Mouse (Mus musculus) ES-Bruce4 (cell line): Measurements from ENCODE around the gene Wdfy3. TPM values are rescaled to one million over a fixed set of nuclear protein-coding genes. Genes with fewer than 3 reads are reported as not detected.

ENCODE experiments used
- H3K27ac ChIP-seq: 2 replicates; pipeline ENCODE4 v1.5.1; 2012; ENCODE audit warnings: low read length, inconsistent platforms; ENCODE audit not compliant: insufficient read depth
- H3K27me3 ChIP-seq: 2 replicates; pipeline ENCODE4 v1.6.1; 2012; ENCODE audit warnings: mild to moderate bottlenecking, low read length, inconsistent platforms; ENCODE audit not compliant: control insufficient read depth, poor library complexity, insufficient read depth, severe bottlenecking
- H3K36me3 ChIP-seq: 2 replicates; pipeline ENCODE4 v1.6.1; 2012; ENCODE audit warnings: inconsistent platforms, mild to moderate bottlenecking, low read length, moderate library complexity; ENCODE audit not compliant: control insufficient read depth, poor library complexity, insufficient read depth, severe bottlenecking
- H3K4me1 ChIP-seq: one replicate; pipeline ENCODE4 v1.8.1; 2011; ENCODE audit warnings: low read length; ENCODE audit not compliant: control insufficient read depth, insufficient read depth
- H3K4me3 ChIP-seq: 2 replicates; pipeline ENCODE4 v1.5.1; 2011; ENCODE audit warnings: low read depth, mild to moderate bottlenecking, low read length
- H3K9ac ChIP-seq: 2 replicates; pipeline ENCODE4 v1.6.1; 2012; ENCODE audit warnings: low read depth, mild to moderate bottlenecking, inconsistent platforms; ENCODE audit not compliant: poor library complexity, severe bottlenecking
- H3K9me3 ChIP-seq: replicated peaks from 2 replicates; pipeline ENCODE4 v1.6.1; 2012; ENCODE audit warnings: mild to moderate bottlenecking, low read length, inconsistent platforms; ENCODE audit not compliant: control insufficient read depth, poor library complexity, insufficient read depth, severe bottlenecking
- CTCF ChIP-seq: IDR thresholded peaks from one replicate; pipeline ENCODE4 v1.8.1; 2011; ENCODE audit warnings: low read depth, low read length
- EP300 ChIP-seq: IDR thresholded peaks from 2 replicates; pipeline ENCODE4 v1.6.1; 2011; ENCODE audit warnings: low read depth, low read length; ENCODE audit not compliant: insufficient read depth
- POLR2A ChIP-seq: IDR thresholded peaks from one replicate; pipeline ENCODE4 v1.8.1; 2011; ENCODE audit warnings: low read length; ENCODE audit not compliant: insufficient read depth
- polyA plus RNA-seq: library from polyadenylated mRNA; stranded (reverse); fragments of >200 nt; gene quantifications from 2 replicates; pipeline ENCODE4 v1.2.4, GENCODE M21; 2011; ENCODE audit warnings: low read depth; ENCODE audit not compliant: missing spikeins, insufficient read depth, insufficient read length

Gene Wdfy3
- polyA plus RNA-seq, 1 experiment: 20.2 TPM

- Histone ChIP-seq H3K27ac (no peak overlapping the region), H3K4me1 (no peaks in the 10 kb centered on the region), H3K9me3 (no peaks in the 10 kb centered on the region), H3K9ac (no peak overlapping the region), H3K4me3 (no peak overlapping the region), H3K36me3 (no peaks in the 10 kb centered on the region), H3K27me3 (no peaks in the 10 kb centered on the region)
- TF ChIP-seq CTCF: peak; percentile 58
- TF ChIP-seq POLR2A: no peak
- TF ChIP-seq EP300: no peak
These were observed 258.2 kb downstream of the Wdfy3 start for GRCm38 (mm10) chr5:101811296-101812169.

GRCm38 (mm10) chr5:101802358-101803022, 267.2 kb downstream of the Wdfy3 start:
- H3K27ac ChIP-seq: no peak overlapping the region
- no peaks in the 10 kb centered on the region for H3K36me3 ChIP-seq
- no peak overlapping the region for H3K9ac ChIP-seq
- H3K4me3 ChIP-seq: no peak overlapping the region
- no peaks in the 10 kb centered on the region for H3K4me1 ChIP-seq
- H3K27me3 ChIP-seq: no peaks in the 10 kb centered on the region
- no peaks in the 10 kb centered on the region for H3K9me3 ChIP-seq
- TF ChIP-seq POLR2A (no peak), CTCF (no peak), EP300 (no peak)

GRCm38 (mm10) chr5:101801891-101802290, 267.8 kb downstream of the Wdfy3 start:
- Histone ChIP-seq H3K27me3 (no peaks in the 10 kb centered on the region), H3K9me3 (no peaks in the 10 kb centered on the region), H3K27ac (no peak overlapping the region), H3K9ac (no peak overlapping the region), H3K36me3 (no peaks in the 10 kb centered on the region), H3K4me3 (no peak overlapping the region), H3K4me1 (no peaks in the 10 kb centered on the region)
- TF ChIP-seq EP300 (no peak), POLR2A (no peak), CTCF (no peak)

- Histone ChIP-seq H3K27ac (no peak overlapping the region), H3K27me3 (no peaks in the 10 kb centered on the region), H3K36me3 (no peaks in the 10 kb centered on the region), H3K9ac (no peak overlapping the region), H3K4me3 (no peak overlapping the region), H3K4me1 (no peaks in the 10 kb centered on the region), H3K9me3 (no peaks in the 10 kb centered on the region)
- TF ChIP-seq CTCF (no peak), POLR2A (no peak), EP300 (no peak)
These were observed 277.1 kb downstream of the Wdfy3 start for GRCm38 (mm10) chr5:101792665-101793064.

- no peaks in the 10 kb centered on the region for H3K27me3 ChIP-seq
- no peak for TF ChIP-seq CTCF
- TF ChIP-seq POLR2A: no peak
- TF ChIP-seq EP300: no peak
- H3K36me3 ChIP-seq: no peaks in the 10 kb centered on the region
- no peak overlapping the region for H3K27ac ChIP-seq
- H3K9ac ChIP-seq: no peak overlapping the region
- H3K9me3 ChIP-seq: no peaks in the 10 kb centered on the region
- no peaks in the 10 kb centered on the region for H3K4me1 ChIP-seq
- H3K4me3 ChIP-seq: no peak overlapping the region
These were observed 279.2 kb downstream of the Wdfy3 start for GRCm38 (mm10) chr5:101790560-101790959.

GRCm38 (mm10) chr5:101789770-101790169, 280.0 kb downstream of the Wdfy3 start:
- Histone ChIP-seq H3K4me1 (no peaks in the 10 kb centered on the region), H3K36me3 (no peaks in the 10 kb centered on the region), H3K27me3 (no peaks in the 10 kb centered on the region), H3K4me3 (no peak overlapping the region), H3K9me3 (no peaks in the 10 kb centered on the region), H3K9ac (no peak overlapping the region), H3K27ac (no peak overlapping the region)
- TF ChIP-seq CTCF: no peak
- no peak for TF ChIP-seq POLR2A
- TF ChIP-seq EP300: no peak
